Mouse (Mus musculus) spleen, postnatal 0 days (tissue): Measurements from ENCODE around the gene Slc25a11. TPM values are rescaled to one million over a fixed set of nuclear protein-coding genes. Genes with fewer than 3 reads are reported as not detected.

Experiments used
- polyA plus RNA-seq: library from polyadenylated mRNA; unstranded; fragments of >200 nt; fragmentation: Nextera tagmentation; extraction: Ambion mirVana; gene quantifications from 2 replicates; pipeline ENCODE4 v1.2.1, GENCODE M21; 2015

The Slc25a11 gene
- polyA plus RNA-seq = 67.1 and 73.0 TPM in 2 replicates

DNA sequence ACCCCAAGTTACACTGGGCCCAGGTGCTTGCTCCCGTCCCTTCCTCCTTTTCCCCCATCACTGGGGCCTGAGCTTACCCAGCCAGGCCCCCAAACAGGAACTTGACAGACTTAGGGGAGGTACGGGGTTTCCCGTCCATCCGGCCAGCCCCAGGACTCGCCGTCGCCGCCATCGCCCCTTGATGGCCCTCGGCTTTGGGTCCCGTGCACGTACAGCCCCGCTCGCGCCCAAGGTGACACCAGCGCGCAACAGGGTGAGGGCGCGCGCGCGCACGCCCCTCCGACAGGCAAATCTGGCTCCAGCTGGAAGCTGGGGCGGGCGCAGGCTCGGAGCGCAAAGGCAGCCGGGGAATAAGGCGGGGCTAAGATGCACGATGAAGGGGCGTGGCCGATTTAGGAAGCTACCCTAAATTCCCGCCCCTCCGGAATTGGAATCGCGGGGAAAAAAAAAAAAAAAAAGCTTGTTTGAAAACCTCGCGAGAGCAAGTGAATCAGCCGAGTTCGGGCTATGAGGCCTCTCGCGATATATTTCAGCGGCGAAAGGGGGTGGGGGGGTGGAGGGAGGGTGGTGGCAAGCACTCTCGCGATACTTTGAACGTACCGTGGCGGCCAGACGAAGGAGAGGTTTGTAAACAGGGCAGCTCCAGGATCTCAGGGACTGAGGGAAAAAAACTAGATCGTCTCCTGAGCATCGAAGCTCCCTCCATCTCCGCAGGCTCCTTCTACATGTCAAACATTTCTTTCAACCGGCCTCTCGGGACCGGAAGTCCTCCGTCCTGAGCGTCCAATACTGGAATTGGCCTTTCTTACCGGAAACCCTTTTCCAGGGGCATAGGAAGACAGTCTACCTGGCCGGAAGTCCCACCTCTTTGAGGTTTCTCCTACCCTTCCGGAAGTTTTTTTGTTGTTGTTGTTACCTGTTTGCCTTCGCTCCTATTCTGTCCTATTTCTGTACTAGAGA lies at the start of gene Slc25a11, which contains the start of gene Rnf167:
Gene Slc25a11, minus strand, starts transcription at position 789 of the 960 bp plus-strand sequence.
Gene Rnf167, plus strand, starts transcription at position 545 of the 960 bp plus-strand sequence.

DNA sequence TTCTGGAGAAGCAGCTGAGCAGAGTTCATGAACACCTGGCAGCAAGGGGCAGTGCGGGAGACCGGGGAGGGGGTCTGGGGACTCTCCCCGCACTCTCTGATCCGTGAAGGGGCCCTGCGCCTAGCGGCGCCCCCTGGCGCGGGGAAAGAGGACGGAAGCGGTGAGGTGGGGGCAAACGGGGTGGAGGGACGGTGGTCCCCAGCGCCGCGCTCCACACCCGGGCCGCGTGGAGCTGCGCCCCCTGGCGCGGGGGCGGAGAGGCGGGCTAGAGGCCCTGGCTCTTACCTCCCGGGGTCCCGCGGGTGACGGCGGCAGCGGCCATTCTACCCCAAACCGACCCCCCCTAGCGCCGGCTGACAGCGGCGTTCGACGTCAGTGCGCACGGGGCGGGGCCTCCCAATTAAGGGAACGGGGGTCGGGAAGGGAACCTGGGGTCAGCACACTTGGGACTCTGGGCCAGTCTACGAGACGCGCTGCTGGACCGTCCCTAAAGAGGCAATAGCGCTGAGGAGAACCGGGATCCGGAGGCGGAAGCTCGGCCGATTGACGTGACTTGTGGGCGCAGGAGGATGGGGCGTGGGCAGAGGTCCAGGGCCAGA lies 40.4 kb upstream of the Slc25a11 start, which contains the start of gene Camta2:
Gene Camta2, minus strand, starts transcription at position 505 of the 599 bp plus-strand sequence.

DNA sequence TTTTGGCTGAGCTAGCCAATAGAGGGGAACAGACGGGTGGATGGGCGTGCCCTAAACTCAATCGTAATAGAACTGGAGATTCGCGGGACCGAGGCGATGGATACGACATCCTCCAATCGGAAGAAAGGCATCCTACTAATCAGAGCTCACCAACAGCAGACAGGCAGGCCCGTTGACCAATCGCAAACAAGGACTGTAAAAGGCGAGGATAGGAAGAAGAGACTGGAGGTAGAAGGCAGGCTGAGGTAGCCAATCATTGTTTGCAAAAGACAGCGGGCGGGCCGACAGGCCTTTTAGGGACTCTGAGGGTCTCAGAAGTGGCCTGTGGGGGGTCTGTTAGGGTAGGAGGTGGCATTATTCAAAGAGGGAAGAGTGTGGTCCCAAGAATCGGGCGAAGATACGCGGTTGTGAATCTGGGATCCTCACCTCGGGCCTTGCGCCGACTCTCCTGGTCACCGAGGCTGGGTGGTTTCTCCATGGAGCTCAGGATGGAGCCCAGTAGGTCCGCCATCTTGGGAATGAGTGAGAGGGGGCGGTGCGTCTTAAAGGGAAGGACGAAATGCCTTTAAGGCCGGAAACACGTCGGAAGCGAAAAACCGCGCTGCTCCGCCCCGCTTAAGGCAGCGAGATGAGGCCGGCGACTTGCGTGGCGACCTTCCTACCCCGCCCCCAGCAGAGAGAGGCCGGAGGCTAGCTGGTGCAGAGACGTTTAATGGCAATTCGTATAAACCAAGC lies 21.7 kb upstream of the Slc25a11 start, which contains the start of gene Spag7:
Gene Spag7, minus strand, starts transcription at position 646 of the 735 bp plus-strand sequence.

DNA sequence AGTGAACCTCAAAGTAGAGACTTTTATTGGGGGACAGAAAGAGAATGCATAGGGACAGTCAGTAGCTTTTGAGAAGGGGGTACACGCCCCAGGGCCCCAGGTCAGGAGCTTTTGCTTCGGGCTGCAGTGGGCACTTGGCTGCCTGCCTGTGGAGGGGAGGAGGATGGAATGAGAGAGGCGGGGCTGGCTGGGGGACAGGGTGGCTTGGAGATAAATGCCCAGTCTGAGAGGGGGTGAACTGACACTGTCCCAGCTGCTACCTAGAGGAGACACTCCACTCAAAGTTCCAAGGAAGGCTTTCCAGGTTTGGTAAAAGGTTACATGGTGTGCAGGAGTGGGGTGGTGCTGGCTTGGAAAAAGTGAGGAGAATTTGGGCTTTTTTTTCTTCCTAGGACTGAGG lies 9.7 kb upstream of the Slc25a11 start, which contains the start of gene Eno3:
Gene Eno3, plus strand, starts transcription at position 239 of the 400 bp plus-strand sequence.

DNA sequence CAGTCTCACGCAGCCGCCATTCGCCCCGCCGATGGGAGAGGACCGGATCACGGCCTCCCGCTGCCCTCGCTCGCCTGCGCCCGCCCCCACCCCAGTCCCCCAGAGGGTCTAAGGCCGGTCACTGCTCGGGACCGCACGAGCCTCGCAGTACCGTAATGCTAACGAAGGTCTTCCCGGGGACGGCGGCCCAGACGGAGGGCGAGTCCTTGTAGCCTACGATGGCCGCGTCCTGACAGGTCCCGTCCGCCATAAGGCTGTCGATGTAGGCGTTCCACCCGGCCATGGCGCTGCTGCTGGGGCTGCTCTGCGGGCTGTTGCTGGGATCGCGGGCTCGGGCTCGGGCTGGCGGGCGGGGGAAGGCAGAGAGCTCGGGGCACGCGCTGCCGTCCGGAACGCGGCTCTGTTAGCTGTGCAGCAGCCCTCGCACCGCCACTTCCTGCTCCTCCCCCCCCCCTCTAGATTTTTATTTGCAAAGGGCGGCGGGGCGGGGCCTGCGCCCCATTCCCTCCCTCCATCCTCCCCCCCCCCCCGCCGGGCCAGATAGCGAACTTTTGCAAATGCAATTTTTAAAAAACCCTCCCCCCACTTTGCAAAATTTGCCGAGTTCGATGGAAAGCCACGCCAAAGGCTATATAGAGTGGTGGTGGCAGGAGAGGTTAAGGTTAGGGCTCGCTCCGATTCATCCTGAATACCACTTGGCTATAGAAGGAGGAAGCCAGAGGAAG lies 7.1 kb upstream of the Slc25a11 start, which contains the start of gene Pfn1:
Gene Pfn1, minus strand, starts transcription at position 447 of the 725 bp plus-strand sequence.

DNA sequence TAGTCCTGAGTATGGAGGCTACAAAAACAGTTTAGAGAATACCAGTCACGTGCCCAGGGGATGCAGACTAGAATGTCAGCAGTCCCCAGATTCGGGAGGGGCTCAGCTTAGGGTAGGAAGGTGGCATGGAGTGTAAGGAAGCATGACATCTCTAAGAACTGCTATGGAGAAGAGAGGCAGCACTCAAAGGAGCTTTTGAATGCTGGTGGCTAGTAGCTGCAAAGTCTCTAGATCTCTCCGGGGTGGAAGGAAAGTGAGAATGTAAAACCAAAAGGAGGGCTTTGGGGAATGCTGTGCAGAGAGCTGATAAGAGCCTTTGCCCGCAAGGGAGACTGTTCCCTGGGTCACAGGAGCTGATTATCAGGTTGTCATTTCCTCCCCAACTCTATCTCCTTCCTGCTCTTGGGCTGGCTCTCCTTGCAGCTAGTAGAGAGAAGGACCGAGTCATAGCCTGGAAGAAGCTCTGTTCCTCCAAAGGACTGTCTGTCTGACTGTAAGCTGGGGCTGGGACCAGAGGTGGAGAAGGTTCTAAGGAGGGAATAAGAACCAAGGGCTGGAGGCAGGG lies 8.5 kb downstream of the Slc25a11 start, which contains the start of gene Gp1ba:
Gene Gp1ba, plus strand, starts transcription at position 409 of the 565 bp plus-strand sequence.

DNA sequence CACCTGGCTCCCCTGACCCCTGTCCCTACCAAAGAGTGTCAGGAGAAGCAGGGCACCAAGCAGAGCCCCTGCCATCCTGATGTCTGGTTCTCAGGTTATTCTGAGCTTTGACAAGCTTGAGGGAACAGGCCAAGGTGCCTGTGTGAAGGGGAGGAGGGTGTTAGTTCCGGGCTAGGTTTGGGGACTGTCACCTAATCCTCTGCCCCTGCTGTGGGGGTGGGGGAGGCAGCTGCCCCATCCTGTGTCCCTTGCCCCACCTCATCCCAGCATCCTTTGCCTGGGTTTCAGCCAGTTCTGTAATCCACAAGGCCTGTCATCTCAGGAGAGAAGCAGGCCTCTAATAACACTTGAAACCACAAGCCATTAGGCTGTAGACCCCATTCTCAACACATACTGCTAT lies 28.2 kb downstream of the Slc25a11 start, which contains the start of gene Chrne:
Gene Chrne, minus strand, starts transcription at position 116 of the 400 bp plus-strand sequence.

DNA sequence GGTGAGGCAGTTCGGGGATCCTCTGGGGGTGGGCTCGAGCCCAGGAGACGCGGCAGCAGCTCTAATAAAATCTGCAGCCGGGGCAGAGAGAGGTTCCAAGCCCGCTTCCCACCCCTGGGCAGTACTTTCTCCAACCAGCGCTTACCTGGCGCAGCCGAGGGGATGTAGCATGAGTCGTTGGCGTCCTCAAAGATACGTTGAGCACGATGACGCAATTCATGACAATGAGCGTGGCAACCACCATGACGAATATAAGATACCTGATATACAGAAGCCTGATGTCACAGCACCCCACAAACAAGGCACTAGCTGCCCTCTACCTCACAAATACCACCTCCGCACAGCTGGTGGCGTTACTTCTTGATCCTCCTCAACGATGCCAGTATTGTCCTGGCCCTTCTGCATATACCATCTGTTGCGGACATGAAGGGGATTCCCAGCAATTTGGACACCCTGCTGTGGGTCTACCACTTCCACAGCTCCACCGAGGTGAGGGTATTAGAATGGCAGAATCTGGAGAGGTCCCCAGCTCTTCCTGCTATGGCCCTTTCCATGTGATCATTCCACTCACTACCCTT lies 31.7 kb downstream of the Slc25a11 start, which contains the start of gene 4930544D05Rik:
Gene 4930544D05Rik, plus strand, starts transcription at position 333 of the 578 bp plus-strand sequence.

Other genes with a start within 250 kb of the Slc25a11 start
- 14.0 and 14.6 TPM in 2 replicates for gene Pelp1, start 237.4 kb downstream of the Slc25a11 start, polyA plus RNA-seq
- gene Arrb2, start 214.8 kb downstream of the Slc25a11 start, polyA plus RNA-seq = 26.4 and 33.6 TPM in 2 replicates
- gene Med11, start 195.6 kb downstream of the Slc25a11 start, polyA plus RNA-seq = 20.4 and 26.3 TPM in 2 replicates
- gene Zmynd15, start 188.0 kb downstream of the Slc25a11 start, polyA plus RNA-seq = 0.26 and 0.38 TPM in 2 replicates
- gene Cxcl16, start 187.5 kb downstream of the Slc25a11 start, polyA plus RNA-seq = 3.3 and 3.7 TPM in 2 replicates
- 6.7 and 7.8 TPM in 2 replicates for gene Tm4sf5, start 142.2 kb downstream of the Slc25a11 start, polyA plus RNA-seq
- gene Vmo1, start 132.9 kb downstream of the Slc25a11 start, polyA plus RNA-seq = 0.25 and 0.34 TPM in 2 replicates
- gene Gltpd2, start 128.3 kb downstream of the Slc25a11 start, polyA plus RNA-seq = 0.24 and 0.28 TPM in 2 replicates
- 345 and 353 TPM in 2 replicates for gene Psmb6, start 122.1 kb downstream of the Slc25a11 start, polyA plus RNA-seq
- not detected in 2 replicates for gene Gm40193, start 114.5 kb downstream of the Slc25a11 start, polyA plus RNA-seq
- gene Pld2, start 107.4 kb downstream of the Slc25a11 start, polyA plus RNA-seq = 2.2 and 3.2 TPM in 2 replicates
- 2.9 and 3.9 TPM in 2 replicates for gene Mink1, start 84.6 kb downstream of the Slc25a11 start, polyA plus RNA-seq
- not detected in 2 replicates for gene 4930544D05Rik, start 31.6 kb downstream of the Slc25a11 start, polyA plus RNA-seq
- gene Chrne, start 28.3 kb downstream of the Slc25a11 start, polyA plus RNA-seq = 0.11 TPM in 1 of 2 replicates, not detected in the other
- 1.7 and 2.1 TPM in 2 replicates for gene Gp1ba, start 8.4 kb downstream of the Slc25a11 start, polyA plus RNA-seq
- 104 and 120 TPM in 2 replicates for gene Rnf167, start 244 bp downstream of the Slc25a11 start, polyA plus RNA-seq
- gene Pfn1, start 7.2 kb upstream of the Slc25a11 start, polyA plus RNA-seq = 1,259 and 1,332 TPM in 2 replicates
- 5.8 and 7.9 TPM in 2 replicates for gene Eno3, start 9.7 kb upstream of the Slc25a11 start, polyA plus RNA-seq
- 56.2 and 64.6 TPM in 2 replicates for gene Spag7, start 21.9 kb upstream of the Slc25a11 start, polyA plus RNA-seq
- 5.4 and 6.6 TPM in 2 replicates for gene Camta2, start 40.6 kb upstream of the Slc25a11 start, polyA plus RNA-seq
- 0.68 and 0.70 TPM in 2 replicates for gene Inca1, start 52.7 kb upstream of the Slc25a11 start, polyA plus RNA-seq
- 1.3 and 1.6 TPM in 2 replicates for gene Kif1c, start 53.1 kb upstream of the Slc25a11 start, polyA plus RNA-seq
- 2.2 and 2.8 TPM in 2 replicates for gene Zfp3, start 116.7 kb upstream of the Slc25a11 start, polyA plus RNA-seq
- 0.52 and 1.1 TPM in 2 replicates for gene Scimp, start 165.1 kb upstream of the Slc25a11 start, polyA plus RNA-seq
- 19.5 and 21.2 TPM in 2 replicates for gene Rabep1, start 197.3 kb upstream of the Slc25a11 start, polyA plus RNA-seq